ENCODE assay signal across 8 mouse cellular contexts in genomic region chr7:139951079-139951478, GRCm38 (mm10). TPM values are rescaled to one million over a fixed set of nuclear protein-coding genes. Genes with fewer than 3 reads are reported as not detected.
DNase-seq lines count a peak whose midpoint lies in the region; ATAC-seq and TF ChIP-seq lines count a peak whose summit lies in the region.

No protein-coding gene starts in this region.

- H3K4me2 ChIP-seq in neural tube, embryonic 11.5 days (ENCODE audit: low read depth), result peak overlapping the region; percentile 67
- peak overlapping the region; percentile 90 for H3K4me2 ChIP-seq in embryonic facial prominence, embryonic 12.5 days (replicated peaks)
- peak overlapping the region; percentile 84 for H3K4me2 ChIP-seq in hindbrain, postnatal 0 days (ENCODE audit: low read depth, low read length)
- H3K4me2 ChIP-seq in liver, embryonic 15.5 days, result peak overlapping the region; percentile 91
- H3K4me2 ChIP-seq in neural tube, embryonic 13.5 days, result peak overlapping the region; percentile 67

- peaks cover 18% of the 10 kb centered on the region for H3K27me3 ChIP-seq in neural tube, embryonic 11.5 days (ENCODE audit: control insufficient read depth, insufficient read depth, low read length)
- H3K27me3 ChIP-seq in embryonic facial prominence, embryonic 12.5 days, result peaks cover 31% of the 10 kb centered on the region
- peaks cover 20% of the 10 kb centered on the region for H3K27me3 ChIP-seq in hindbrain, postnatal 0 days (ENCODE audit: insufficient read depth, low read length)
- peaks cover 35% of the 10 kb centered on the region for H3K27me3 ChIP-seq in liver, embryonic 15.5 days
- peaks cover 71% of the 10 kb centered on the region for H3K27me3 ChIP-seq in neural tube, embryonic 13.5 days

- peak overlapping the region; percentile 38 for H3K4me3 ChIP-seq in neural tube, embryonic 11.5 days (ENCODE audit: low read depth, low read length)
- peak overlapping the region; percentile 57 for H3K4me3 ChIP-seq in embryonic facial prominence, embryonic 12.5 days
- peak overlapping the region; percentile 43 for H3K4me3 ChIP-seq in hindbrain, postnatal 0 days (ENCODE audit: low read length)
- H3K4me3 ChIP-seq in liver, embryonic 15.5 days (replicated peaks), result peak overlapping the region; percentile 64
- peak overlapping the region; percentile 36 for H3K4me3 ChIP-seq in neural tube, embryonic 13.5 days

- H3K27ac ChIP-seq in neural tube, embryonic 11.5 days (ENCODE audit: low read depth, low read length), result no peak overlapping the region
- H3K27ac ChIP-seq in embryonic facial prominence, embryonic 12.5 days, result no peak overlapping the region
- H3K27ac ChIP-seq in hindbrain, postnatal 0 days, result no peak overlapping the region
- no peak overlapping the region for H3K27ac ChIP-seq in liver, embryonic 15.5 days (replicated peaks)
- no peak overlapping the region for H3K27ac ChIP-seq in neural tube, embryonic 13.5 days (replicated peaks)

- no peaks in the 10 kb centered on the region; the same call in 1 of the 2 replicates for H3K4me1 ChIP-seq in neural tube, embryonic 11.5 days (ENCODE audit: control insufficient read depth, insufficient read depth, low read length)
- no peaks in the 10 kb centered on the region for H3K4me1 ChIP-seq in embryonic facial prominence, embryonic 12.5 days
- no peaks in the 10 kb centered on the region for H3K4me1 ChIP-seq in hindbrain, postnatal 0 days (ENCODE audit: insufficient read depth, low read length)
- H3K4me1 ChIP-seq in liver, embryonic 15.5 days (replicated peaks), result peaks cover 28% of the 10 kb centered on the region
- peaks cover 18% of the 10 kb centered on the region for H3K4me1 ChIP-seq in neural tube, embryonic 13.5 days (replicated peaks)

- peak; percentile 14 for DNase-seq in neural tube, embryonic 11.5 days (ENCODE audit: low spot score)
- no peak for DNase-seq in neural tube, embryonic 10.5 days (ENCODE audit: extremely low spot score, low spot score)
- no peak for DNase-seq in hindbrain, postnatal 0 days (ENCODE audit: low spot score)
- DNase-seq in cerebellum, postnatal 10 days, result no peak
- DNase-seq in frontal cortex, postnatal 10 days (ENCODE audit: low spot score in 2 of 2), result no peak

- TF ChIP-seq CTCF in hindbrain, postnatal 0 days (IDR thresholded peaks at IDR 0.05; ENCODE audit: low read depth), result no peak

- H3K36me3 ChIP-seq in neural tube, embryonic 11.5 days (ENCODE audit: control insufficient read depth, insufficient read depth, low read length), result no peaks in the 10 kb centered on the region
- H3K36me3 ChIP-seq in embryonic facial prominence, embryonic 12.5 days, result no peaks in the 10 kb centered on the region
- no peaks in the 10 kb centered on the region for H3K36me3 ChIP-seq in hindbrain, postnatal 0 days (ENCODE audit: insufficient read depth, low read length)
- H3K36me3 ChIP-seq in liver, embryonic 15.5 days (replicated peaks), result no peaks in the 10 kb centered on the region
- H3K36me3 ChIP-seq in neural tube, embryonic 13.5 days, result no peaks in the 10 kb centered on the region

- WGBS in neural tube, embryonic 11.5 days, result 7% methylated on average over 16 of the region's 16 CpGs
- WGBS in embryonic facial prominence, embryonic 12.5 days, result 7% methylated on average over 16 of the region's 16 CpGs
- WGBS in hindbrain, postnatal 0 days, result 8% methylated on average over 16 of the region's 16 CpGs
- WGBS in liver, embryonic 15.5 days (ENCODE audit: insufficient replicate concordance), result 3% methylated on average over 15 of the region's 16 CpGs
- 5% methylated on average over 16 of the region's 16 CpGs for WGBS in neural tube, embryonic 13.5 days

- H3K9me3 ChIP-seq in neural tube, embryonic 11.5 days (ENCODE audit: control insufficient read depth, low read length), result no peaks in the 10 kb centered on the region
- H3K9me3 ChIP-seq in embryonic facial prominence, embryonic 12.5 days, result no peaks in the 10 kb centered on the region
- H3K9me3 ChIP-seq in hindbrain, postnatal 0 days (ENCODE audit: low read length), result no peaks in the 10 kb centered on the region
- no peaks in the 10 kb centered on the region for H3K9me3 ChIP-seq in liver, embryonic 15.5 days (replicated peaks)
- H3K9me3 ChIP-seq in neural tube, embryonic 13.5 days, result no peaks in the 10 kb centered on the region

- ATAC-seq in neural tube, embryonic 11.5 days (ENCODE audit: insufficient read depth, low FRiP score, low TSS enrichment), result no peak
- ATAC-seq in embryonic facial prominence, embryonic 12.5 days (ENCODE audit: insufficient number of reproducible peaks, insufficient read depth, low FRiP score, low TSS enrichment), result no peak
- ATAC-seq in hindbrain, postnatal 0 days, result no peak
- no peak for ATAC-seq in liver, embryonic 15.5 days (ENCODE audit: insufficient read depth)
- no peak for ATAC-seq in neural tube, embryonic 13.5 days (ENCODE audit: low read depth)

- no peak overlapping the region; the same call in 1 of the 2 replicates for H3K9ac ChIP-seq in neural tube, embryonic 11.5 days (ENCODE audit: low read length)
- H3K9ac ChIP-seq in embryonic facial prominence, embryonic 12.5 days, result peak overlapping the region; percentile 46
- H3K9ac ChIP-seq in hindbrain, postnatal 0 days (replicated peaks; ENCODE audit: low read length), result peak overlapping the region; percentile 25; the same call in 1 of the 2 replicates
- peak overlapping the region; percentile 46; the same call in 1 of the 2 replicates for H3K9ac ChIP-seq in liver, embryonic 15.5 days
- H3K9ac ChIP-seq in neural tube, embryonic 13.5 days, result peak overlapping the region; percentile 53

RNA-seq across cellular contexts. Expression of gene Utf1, which starts 7.5 kb away (rescaled TPM):
- not detected in 2 replicates for polyA plus RNA-seq in neural tube, embryonic 11.5 days (2014; fragmentation: Nextera tagmentation; extraction: Ambion mirVana)
- 0.22 TPM in 1 of 2 replicates, not detected in the other for polyA plus RNA-seq in embryonic facial prominence, embryonic 12.5 days (2016; fragmentation: Nextera tagmentation; extraction: Ambion mirVana)
- total RNA-seq in hindbrain, postnatal 0 days (2014; rRNA removed), result not detected in 2 replicates
- not detected in 2 replicates for polyA plus RNA-seq in hindbrain, postnatal 0 days (2015; fragmentation: Nextera tagmentation; extraction: Ambion mirVana)
- not detected in 2 replicates for polyA plus RNA-seq in liver, embryonic 15.5 days (2015; fragmentation: Nextera tagmentation; extraction: Ambion mirVana)
- not detected in 2 replicates for polyA plus RNA-seq in neural tube, embryonic 13.5 days (2015; fragmentation: Nextera tagmentation; extraction: Ambion mirVana)

RNA-seq across cellular contexts. Expression of gene 6430531B16Rik, which starts 27.5 kb away (rescaled TPM):
- polyA plus RNA-seq in neural tube, embryonic 11.5 days (2014; fragmentation: Nextera tagmentation; extraction: Ambion mirVana), result 0.51 TPM in 1 of 2 replicates, not detected in the other
- polyA plus RNA-seq in embryonic facial prominence, embryonic 12.5 days (2016; fragmentation: Nextera tagmentation; extraction: Ambion mirVana), result 0.14 and 0.92 TPM in 2 replicates
- total RNA-seq in hindbrain, postnatal 0 days (2014; rRNA removed), result 2.9 TPM in 1 of 2 replicates, not detected in the other
- polyA plus RNA-seq in hindbrain, postnatal 0 days (2015; fragmentation: Nextera tagmentation; extraction: Ambion mirVana), result 1.3 and 1.8 TPM in 2 replicates
- not detected in 2 replicates for polyA plus RNA-seq in liver, embryonic 15.5 days (2015; fragmentation: Nextera tagmentation; extraction: Ambion mirVana)
- 0.68 and 0.71 TPM in 2 replicates for polyA plus RNA-seq in neural tube, embryonic 13.5 days (2015; fragmentation: Nextera tagmentation; extraction: Ambion mirVana)

RNA-seq across cellular contexts. Expression of gene Adam8, which starts 41.3 kb away (rescaled TPM):
- 2.0 and 3.0 TPM in 2 replicates for polyA plus RNA-seq in neural tube, embryonic 11.5 days (2014; fragmentation: Nextera tagmentation; extraction: Ambion mirVana)
- polyA plus RNA-seq in embryonic facial prominence, embryonic 12.5 days (2016; fragmentation: Nextera tagmentation; extraction: Ambion mirVana), result 2.3 and 2.8 TPM in 2 replicates
- 1.7 and 2.2 TPM in 2 replicates for total RNA-seq in hindbrain, postnatal 0 days (2014; rRNA removed)
- polyA plus RNA-seq in hindbrain, postnatal 0 days (2015; fragmentation: Nextera tagmentation; extraction: Ambion mirVana), result 0.48 and 0.57 TPM in 2 replicates
- polyA plus RNA-seq in liver, embryonic 15.5 days (2015; fragmentation: Nextera tagmentation; extraction: Ambion mirVana), result 1.1 and 1.3 TPM in 2 replicates
- 3.3 and 3.4 TPM in 2 replicates for polyA plus RNA-seq in neural tube, embryonic 13.5 days (2015; fragmentation: Nextera tagmentation; extraction: Ambion mirVana)

RNA-seq across cellular contexts. Expression of gene Kndc1, which starts 56.6 kb away (rescaled TPM):
- 1.2 TPM in 2 replicates for polyA plus RNA-seq in neural tube, embryonic 11.5 days (2014; fragmentation: Nextera tagmentation; extraction: Ambion mirVana)
- polyA plus RNA-seq in embryonic facial prominence, embryonic 12.5 days (2016; fragmentation: Nextera tagmentation; extraction: Ambion mirVana), result 0.15 and 0.28 TPM in 2 replicates
- total RNA-seq in hindbrain, postnatal 0 days (2014; rRNA removed), result 53.6 and 63.1 TPM in 2 replicates
- 12.7 and 12.8 TPM in 2 replicates for polyA plus RNA-seq in hindbrain, postnatal 0 days (2015; fragmentation: Nextera tagmentation; extraction: Ambion mirVana)
- not detected in 2 replicates for polyA plus RNA-seq in liver, embryonic 15.5 days (2015; fragmentation: Nextera tagmentation; extraction: Ambion mirVana)
- 5.8 and 6.0 TPM in 2 replicates for polyA plus RNA-seq in neural tube, embryonic 13.5 days (2015; fragmentation: Nextera tagmentation; extraction: Ambion mirVana)
